Mouse (Mus musculus) lung, adult 2 months (tissue): ENCODE measurements around the gene Slc10a7. TPM values are rescaled to one million over a fixed set of nuclear protein-coding genes. Genes with fewer than 3 reads are reported as not detected.
A peak's percentile ranks its signal among the peaks of the same experiment; 100 is the strongest.
"Not testable (repeated sequence)": the region's sequence is repeated elsewhere in the genome, so short reads cannot be mapped to it uniquely, and the experiment has no call there.

Source experiments
- DNase-seq: peaks from one replicate; pipeline ENCODE4 v3.0.0; 2022
- H3K4me1 ChIP-seq: fragments of 200-500 bp; 2 replicates; pipeline ENCODE4 v1.6.1; 2011; ENCODE audit warnings: low read length; ENCODE audit not compliant: control insufficient read depth, insufficient read depth
- H3K4me3 ChIP-seq: fragments of 200-500 bp; replicated peaks from 2 replicates; pipeline ENCODE3; 2011; ENCODE audit warnings: low read depth, mild to moderate bottlenecking, control low read depth, low read length; ENCODE audit errors: extremely low read depth
- CTCF ChIP-seq: fragments of 200-500 bp; IDR thresholded peaks from 2 replicates; pipeline ENCODE4 v1.5.1; 2011; ENCODE audit warnings: mild to moderate bottlenecking, low read length, control low read depth; ENCODE audit not compliant: insufficient read depth
- POLR2A ChIP-seq: fragments of 200-500 bp; IDR thresholded peaks from 2 replicates; pipeline ENCODE4 v1.6.1; 2011; ENCODE audit warnings: low read depth, mild to moderate bottlenecking, control low read depth, low read length, borderline replicate concordance; ENCODE audit errors: extremely low read depth
- WGBS: fragments of 180-500 bp; shearing (Covaris S2); methylation state at CpG from one replicate; pipeline ENCODE4 v1.1.7; 2018; 5-methylcytosine and 5-hydroxymethylcytosine counted together
- polyA plus RNA-seq: library from polyadenylated mRNA; depleted of rRNA; stranded (reverse); fragments of >200 nt; gene quantifications from 2 replicates; pipeline ENCODE4 v1.2.3, GENCODE M21; 2012

The Slc10a7 gene
- polyA plus RNA-seq, 1 experiment: 14.1 TPM

- Histone ChIP-seq H3K4me1 (peaks cover 5% of the 10 kb centered on the region), H3K4me3 (no peak overlapping the region)
- 80% methylated on average over 10 of the region's 10 CpGs for WGBS
- no peak for DNase-seq
- TF ChIP-seq POLR2A (no peak), CTCF (no peak)
These were observed 181.6 kb downstream of the Slc10a7 start for GRCm38 (mm10) chr8:78690795-78691194.

- no peaks in the 10 kb centered on the region for H3K4me1 ChIP-seq
- TF ChIP-seq CTCF (no peak), POLR2A (no peak)
- WGBS: 95% methylated on average over 14 of the region's 14 CpGs
- DNase-seq: no peak
- no peak overlapping the region for H3K4me3 ChIP-seq
These were observed 189.2 kb downstream of the Slc10a7 start for GRCm38 (mm10) chr8:78698331-78698741.

- WGBS: 69% methylated on average over 11 of the region's 11 CpGs
- H3K4me1 ChIP-seq: no peaks in the 10 kb centered on the region
- no peak for DNase-seq
- no peak for TF ChIP-seq CTCF
- TF ChIP-seq POLR2A: no peak
- H3K4me3 ChIP-seq: no peak overlapping the region
These were observed 194.1 kb downstream of the Slc10a7 start for GRCm38 (mm10) chr8:78703068-78703820.

- Histone ChIP-seq H3K4me3 (no peak overlapping the region), H3K4me1 (no peaks in the 10 kb centered on the region)
- TF ChIP-seq POLR2A (no peak), CTCF (no peak)
- WGBS: 56% methylated on average over 9 of the region's 9 CpGs
- DNase-seq: no peak
These were observed 196.8 kb downstream of the Slc10a7 start for GRCm38 (mm10) chr8:78705980-78706379.

GRCm38 (mm10) chr8:78709948-78710644, 200.9 kb downstream of the Slc10a7 start:
- DNase-seq: no peak
- Histone ChIP-seq H3K4me1 (no peaks in the 10 kb centered on the region), H3K4me3 (no peak overlapping the region)
- 77% methylated on average over 11 of the region's 11 CpGs for WGBS
- no peak for TF ChIP-seq POLR2A
- no peak for TF ChIP-seq CTCF

- no peak for TF ChIP-seq POLR2A
- no peak for TF ChIP-seq CTCF
- Histone ChIP-seq H3K4me3 (no peak overlapping the region), H3K4me1 (no peaks in the 10 kb centered on the region)
- no peak for DNase-seq
- WGBS: 83% methylated on average over 10 of the region's 10 CpGs
These were observed 201.8 kb downstream of the Slc10a7 start for GRCm38 (mm10) chr8:78710961-78711360.

- Histone ChIP-seq H3K4me1 (peaks cover 5% of the 10 kb centered on the region), H3K4me3 (no peak overlapping the region)
- no peak for DNase-seq
- 71% methylated on average over 4 of the region's 4 CpGs for WGBS
- TF ChIP-seq POLR2A (no peak), CTCF (no peak)
These were observed 205.7 kb downstream of the Slc10a7 start for GRCm38 (mm10) chr8:78714880-78715279.

- TF ChIP-seq POLR2A (no peak), CTCF (no peak)
- no peak overlapping the region for H3K4me3 ChIP-seq
- peaks cover 16% of the 10 kb centered on the region for H3K4me1 ChIP-seq
- 85% methylated on average over 7 of the region's 7 CpGs for WGBS
- no peak for DNase-seq
These were observed 207.4 kb downstream of the Slc10a7 start for GRCm38 (mm10) chr8:78716546-78716945.

- DNase-seq, H3K4me3 ChIP-seq: not testable (repeated sequence)
- WGBS: 79% methylated on average over 10 of the region's 10 CpGs
- H3K4me1 ChIP-seq: peaks cover 16% of the 10 kb centered on the region
These were observed 208.0 kb downstream of the Slc10a7 start for GRCm38 (mm10) chr8:78717191-78717590.

GRCm38 (mm10) chr8:78719279-78720040, 210.3 kb downstream of the Slc10a7 start:
- TF ChIP-seq CTCF (peak; percentile 33; the same call in 1 of the 2 replicates), POLR2A (no peak)
- WGBS: 78% methylated on average over 10 of the region's 10 CpGs
- DNase-seq: no peak

More at GRCm38 (mm10) chr8:78719279-78720040, 210.3 kb downstream of the Slc10a7 start:
- Histone ChIP-seq H3K4me1 (peaks cover 16% of the 10 kb centered on the region), H3K4me3 (no peak overlapping the region)
